Mouse (Mus musculus) right cerebral cortex, postnatal 4 days (tissue): ENCODE data around the gene Olfr437.
"Not testable (repeated sequence)": the region's sequence is repeated elsewhere in the genome, so short reads cannot be mapped to it uniquely, and the experiment has no call there.

ENCODE experiments used
- DNase-seq: peaks from one replicate; pipeline ENCODE4 v3.0.0-alpha.2; 2022

Gene Olfr437

GRCm38 (mm10) chr6:43162982-43163381 is at the start of gene Olfr437:
Gene Olfr437 (plus strand): TSS chr6:43163282.
- DNase-seq: no peak

- not testable (repeated sequence) for DNase-seq
Observed at GRCm38 (mm10) chr6:43146267-43146666, 16.8 kb upstream of the Olfr437 start, which contains the start of gene Olfr237-ps1. Gene Olfr237-ps1 (plus strand): TSS chr6:43146567.

- no peak for DNase-seq
Observed at GRCm38 (mm10) chr6:43159502-43159901, 3.6 kb upstream of the Olfr437 start.

GRCm38 (mm10) chr6:43167246-43167645 is 4.2 kb downstream of the Olfr437 start:
- no peak for DNase-seq

- no peak for DNase-seq
Observed at GRCm38 (mm10) chr6:43171840-43172239, 8.8 kb downstream of the Olfr437 start, which contains the start of gene Olfr13. Gene Olfr13 (plus strand): TSS chr6:43172140.

GRCm38 (mm10) chr6:43178129-43178528 is 15.0 kb downstream of the Olfr437 start:
- no peak for DNase-seq

- no peak for DNase-seq
Observed at GRCm38 (mm10) chr6:43178584-43179501, 15.8 kb downstream of the Olfr437 start.

GRCm38 (mm10) chr6:43190986-43191385 is 27.9 kb downstream of the Olfr437 start:
- DNase-seq: no peak

GRCm38 (mm10) chr6:43196781-43197180 is 33.7 kb downstream of the Olfr437 start, which contains the start of gene Olfr435:
Gene Olfr435 (plus strand): TSS chr6:43197146.
- DNase-seq: no peak

GRCm38 (mm10) chr6:43198094-43198493 is 35.0 kb downstream of the Olfr437 start:
- DNase-seq: no peak

- no peak for DNase-seq
Observed at GRCm38 (mm10) chr6:43202786-43203185, 39.7 kb downstream of the Olfr437 start.

GRCm38 (mm10) chr6:43205355-43205754 is 42.3 kb downstream of the Olfr437 start:
- no peak for DNase-seq

- DNase-seq: not testable (repeated sequence)
Observed at GRCm38 (mm10) chr6:43212873-43213272, 49.8 kb downstream of the Olfr437 start, which contains the start of gene Olfr434. Gene Olfr434 (plus strand): TSS chr6:43213021.
